Mouse (Mus musculus) left cerebral cortex, postnatal 25 days (tissue): ENCODE results near the gene 4930539E08Rik. TPM values are rescaled to one million over a fixed set of nuclear protein-coding genes. Genes with fewer than 3 reads are reported as not detected.

Source experiments
- DNase-seq, 2 experiments: peaks; one replicate each; pipeline ENCODE4 v3.0.0; 2022; ENCODE audit warnings: low spot score in 2 of 2, mixed read lengths in 1 of 2
- intact Hi-C: fragments of 180-260 bp; cut with DNase I; formaldehyde crosslinking; loops from one replicate; pipeline ENCODE4 v1.15.1; 2025
- total RNA-seq, 2 experiments: library from RNA; stranded (reverse); gene quantifications; 2 replicates each; pipeline ENCODE4 v1.2.3; 2021

Gene 4930539E08Rik
- total RNA-seq: 10 to 100 TPM in 1 of 2 experiments, 1 to 10 TPM in 1; 9.5 to 11.4 TPM

DNA sequence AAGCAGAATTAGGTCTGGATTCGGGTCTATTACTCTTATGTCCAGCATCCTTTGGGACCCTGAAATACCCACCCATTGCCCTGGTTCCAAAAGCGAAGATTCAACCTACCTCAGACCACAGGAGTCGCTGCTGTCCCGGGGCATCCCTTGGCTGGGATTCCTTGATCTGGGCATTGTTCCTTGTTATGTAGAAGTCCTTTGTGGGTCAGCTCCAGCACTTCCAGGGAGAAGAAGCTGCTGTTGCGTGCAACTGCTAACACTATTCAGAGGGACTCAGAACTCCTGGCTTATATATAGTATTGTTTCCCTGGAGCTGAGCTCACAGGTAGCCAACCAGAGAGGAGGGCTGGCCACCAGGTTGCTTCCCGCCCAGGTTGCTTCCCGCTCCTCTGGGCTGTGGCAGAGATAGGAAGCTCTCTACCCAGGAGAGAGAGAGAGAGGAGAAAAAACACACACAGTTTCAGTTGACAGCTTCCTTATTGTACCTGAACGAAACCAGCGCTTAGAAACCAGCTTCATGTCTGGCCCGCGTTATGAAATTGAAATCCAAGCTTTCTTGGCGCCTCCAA lies at the start of gene 4930539E08Rik:
Gene 4930539E08Rik (minus strand): TSS at position 265 of the 569 bp plus-strand sequence.
- intact Hi-C loops: no loop called here
- no peak for DNase-seq

DNA sequence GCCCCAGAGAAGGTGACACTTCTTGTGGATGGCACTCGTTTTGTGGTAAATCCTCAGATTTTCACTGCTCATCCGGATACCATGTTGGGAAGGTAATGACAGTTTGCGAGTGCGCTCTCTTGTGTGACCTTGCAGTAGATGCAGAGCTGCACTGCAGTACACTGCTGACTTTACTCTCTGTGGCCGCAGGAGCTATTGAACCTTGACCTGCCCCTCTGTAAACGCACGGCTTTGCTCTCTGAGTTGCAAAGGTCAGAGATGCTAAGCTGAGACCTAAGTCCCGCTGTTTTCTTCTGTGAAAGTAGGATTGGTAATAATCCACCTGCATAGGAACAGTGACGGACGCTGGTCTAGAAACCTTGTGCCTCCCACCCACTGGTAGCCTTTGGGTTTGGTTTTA lies 46.5 kb upstream of the 4930539E08Rik start:
- DNase-seq: no peak
- intact Hi-C loops: no loop called here

DNA sequence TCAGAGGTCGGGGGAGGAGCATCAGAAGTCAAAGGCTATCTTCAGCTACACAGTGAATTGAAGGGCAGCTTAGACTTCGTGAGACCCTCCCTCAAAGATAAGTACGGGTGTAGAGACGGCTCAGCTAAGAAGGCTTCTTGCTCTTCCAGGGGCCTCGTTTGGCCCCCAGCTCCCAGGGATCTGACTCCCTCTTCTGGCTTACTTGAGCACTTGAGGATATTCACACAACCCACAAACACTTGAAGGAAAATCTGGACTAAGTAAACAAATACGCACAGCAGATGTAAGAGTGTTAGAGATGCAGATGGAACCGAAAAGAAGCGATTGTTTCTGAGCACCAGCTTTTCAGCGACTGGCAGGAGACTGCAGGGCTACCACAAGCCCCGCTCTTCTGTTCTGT lies 45.5 kb upstream of the 4930539E08Rik start:
- no peak for DNase-seq
- intact Hi-C loops: no loop called here

GRCm38 (mm10) chr17:28954416-28954815 lies 39.3 kb upstream of the 4930539E08Rik start:
- DNase-seq: no peak
- intact Hi-C loops: no loop called here

DNA sequence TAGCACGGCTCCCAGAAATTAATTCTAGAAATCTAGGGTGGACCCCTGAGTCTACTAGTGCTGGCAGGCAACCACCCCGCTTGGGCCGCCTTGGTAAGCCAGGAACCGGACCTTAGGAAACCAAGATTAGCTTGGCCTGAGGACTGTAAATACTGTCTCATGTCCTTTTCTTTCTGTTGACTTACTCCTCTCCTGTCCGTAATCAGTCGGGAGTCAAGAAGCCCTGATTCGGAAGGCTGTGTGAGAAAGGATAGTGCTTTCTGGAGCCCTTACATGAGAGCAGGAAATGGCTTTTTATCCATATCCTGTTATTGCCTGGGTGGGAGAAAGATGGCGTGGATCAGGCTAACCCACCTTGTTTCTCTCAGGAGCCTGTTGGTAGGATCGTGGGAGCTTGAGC lies 38.1 kb upstream of the 4930539E08Rik start:
- DNase-seq: no peak
- intact Hi-C loops: no loop called here

- DNase-seq: peak; percentile 90 to 92
- intact Hi-C loops: no loop called here
Observed at GRCm38 (mm10) chr17:28951831-28952799, 37.0 kb upstream of the 4930539E08Rik start, which contains the start of gene Kctd20. Gene Kctd20 (plus strand): TSS chr17:28951950.

- DNase-seq: no peak
- intact Hi-C loops: no loop called here
Observed at GRCm38 (mm10) chr17:28950751-28951150, 35.6 kb upstream of the 4930539E08Rik start.

DNA sequence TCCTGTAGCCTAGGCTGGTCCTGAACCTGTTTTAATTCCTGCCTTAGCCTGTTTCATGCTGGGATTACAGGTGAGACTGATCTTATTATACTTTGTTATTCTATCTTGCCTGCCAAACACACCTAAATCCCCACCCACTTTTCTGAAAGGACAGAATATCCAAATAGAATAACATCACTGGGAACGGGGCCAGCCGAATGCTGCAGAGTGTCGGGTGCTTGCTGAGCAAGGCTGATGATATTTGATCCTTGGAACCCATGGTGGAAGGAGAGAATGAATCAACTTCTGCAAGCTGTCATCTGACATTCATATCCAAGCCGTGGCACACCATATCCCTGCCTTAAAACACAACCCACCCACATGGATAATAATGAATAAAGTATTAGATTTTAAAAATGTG lies 33.5 kb upstream of the 4930539E08Rik start:
- intact Hi-C loops: no loop called here
- no peak for DNase-seq

DNA sequence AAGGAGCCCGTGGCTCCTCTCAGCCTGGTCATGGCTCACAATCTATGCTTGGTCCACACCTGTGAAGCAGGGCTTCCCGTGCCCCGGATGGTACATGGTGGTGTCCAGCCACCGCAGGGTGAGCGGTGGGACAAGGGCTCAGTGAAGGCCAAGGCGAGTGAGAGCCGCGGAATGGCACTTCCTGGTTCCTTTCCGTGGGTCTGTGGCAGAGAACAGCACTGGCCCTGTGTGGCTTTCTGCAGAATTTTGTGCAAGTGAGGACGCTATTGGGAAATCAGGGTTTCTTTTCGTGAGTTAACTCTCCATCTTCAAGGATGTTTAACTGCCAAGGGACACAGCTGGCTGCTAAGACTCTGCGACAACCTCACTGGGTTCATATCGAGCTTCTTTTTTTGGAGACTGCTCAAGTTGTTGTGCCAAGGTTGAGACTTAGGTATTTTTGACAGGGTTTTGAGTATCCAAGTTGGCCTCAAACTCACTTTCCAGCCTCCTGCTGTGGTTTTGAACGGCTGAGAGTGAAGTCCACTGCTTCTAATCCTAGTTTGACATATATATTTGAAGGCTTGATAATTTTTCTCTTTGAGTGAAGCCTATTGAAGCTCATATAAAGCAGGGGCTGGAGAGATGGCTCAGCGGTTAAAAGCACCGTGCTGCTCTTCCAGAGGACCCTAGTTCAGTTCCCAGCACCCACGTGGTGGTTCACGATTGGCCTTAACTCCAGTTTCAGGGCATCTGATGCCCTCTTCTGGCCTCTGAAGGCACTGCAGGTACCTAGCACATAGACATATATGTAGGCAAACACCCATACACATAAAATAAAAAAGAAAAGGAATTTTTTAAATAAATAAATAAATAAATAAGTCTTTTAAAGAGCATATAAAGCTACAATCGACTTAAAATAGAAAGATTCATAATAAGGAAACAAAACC lies 32.2 kb upstream of the 4930539E08Rik start:
- intact Hi-C loops: no loop called here
- DNase-seq: no peak

- no peak for DNase-seq
- intact Hi-C loops: no loop called here
Observed at GRCm38 (mm10) chr17:28944481-28944880, 29.4 kb upstream of the 4930539E08Rik start.

DNA sequence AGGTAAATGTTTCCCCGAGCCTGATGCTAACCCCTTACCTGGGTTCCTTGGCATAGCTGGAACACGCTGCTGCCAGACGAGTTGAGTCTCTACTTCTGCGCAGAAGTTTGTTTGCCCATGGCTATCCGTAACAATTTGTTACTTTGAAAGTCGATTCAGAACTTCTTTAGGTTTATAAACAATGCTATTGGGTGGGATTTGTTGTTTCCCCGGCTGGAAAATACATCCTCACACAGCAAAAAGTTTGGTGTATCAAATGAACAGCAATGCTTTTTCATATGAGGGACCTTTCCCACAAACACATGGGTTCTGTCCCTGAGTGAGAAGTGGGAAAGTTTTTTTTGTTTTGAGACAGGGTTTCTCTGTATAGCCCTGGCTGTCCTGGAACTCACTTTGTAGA lies 28.6 kb upstream of the 4930539E08Rik start, which contains the start of gene Pxt1:
Gene Pxt1 (minus strand): TSS at position 101 of the 400 bp plus-strand sequence.
- DNase-seq: no peak
- intact Hi-C loops: no loop called here

GRCm38 (mm10) chr17:28942101-28942500 lies 27.0 kb upstream of the 4930539E08Rik start:
- intact Hi-C loops: no loop called here
- no peak for DNase-seq

DNA sequence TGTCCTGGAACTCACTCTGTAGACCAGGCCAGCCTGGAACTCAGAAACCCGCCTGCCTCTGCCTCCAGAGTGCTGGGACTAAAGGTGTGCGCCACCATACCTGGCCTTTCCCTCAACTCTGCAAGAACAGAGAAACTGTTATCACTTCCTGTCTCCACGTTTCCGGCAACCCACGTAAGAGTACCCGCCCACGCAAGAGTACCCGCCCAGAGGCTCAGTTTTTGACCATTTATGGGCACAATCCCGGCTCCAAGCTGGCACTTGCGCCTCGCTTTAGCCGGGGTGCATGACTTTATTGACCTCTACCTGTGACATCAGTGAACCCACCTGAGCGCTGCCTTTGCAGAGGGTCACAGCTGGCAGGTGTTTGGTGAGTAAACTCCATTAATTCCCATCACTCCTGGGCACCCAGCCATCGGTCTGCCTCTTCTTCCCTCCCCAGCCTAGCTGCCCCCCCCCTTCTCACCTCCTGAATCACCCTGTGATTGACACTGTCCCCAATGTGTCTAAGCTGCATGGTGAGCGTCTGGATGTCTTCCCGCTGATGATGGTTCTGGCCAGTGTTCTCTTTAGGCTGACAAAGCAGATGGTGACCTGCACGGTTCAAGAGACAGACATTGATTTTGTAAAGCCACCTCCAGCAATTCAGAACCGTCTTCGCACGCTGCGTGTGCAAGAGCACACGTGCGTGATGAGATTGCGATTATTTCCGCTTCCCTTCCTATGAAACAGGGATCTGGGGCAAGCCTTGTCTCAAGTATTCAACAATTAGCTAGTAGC lies 25.8 kb upstream of the 4930539E08Rik start:
- no peak for DNase-seq
- intact Hi-C loops: no loop called here

DNA sequence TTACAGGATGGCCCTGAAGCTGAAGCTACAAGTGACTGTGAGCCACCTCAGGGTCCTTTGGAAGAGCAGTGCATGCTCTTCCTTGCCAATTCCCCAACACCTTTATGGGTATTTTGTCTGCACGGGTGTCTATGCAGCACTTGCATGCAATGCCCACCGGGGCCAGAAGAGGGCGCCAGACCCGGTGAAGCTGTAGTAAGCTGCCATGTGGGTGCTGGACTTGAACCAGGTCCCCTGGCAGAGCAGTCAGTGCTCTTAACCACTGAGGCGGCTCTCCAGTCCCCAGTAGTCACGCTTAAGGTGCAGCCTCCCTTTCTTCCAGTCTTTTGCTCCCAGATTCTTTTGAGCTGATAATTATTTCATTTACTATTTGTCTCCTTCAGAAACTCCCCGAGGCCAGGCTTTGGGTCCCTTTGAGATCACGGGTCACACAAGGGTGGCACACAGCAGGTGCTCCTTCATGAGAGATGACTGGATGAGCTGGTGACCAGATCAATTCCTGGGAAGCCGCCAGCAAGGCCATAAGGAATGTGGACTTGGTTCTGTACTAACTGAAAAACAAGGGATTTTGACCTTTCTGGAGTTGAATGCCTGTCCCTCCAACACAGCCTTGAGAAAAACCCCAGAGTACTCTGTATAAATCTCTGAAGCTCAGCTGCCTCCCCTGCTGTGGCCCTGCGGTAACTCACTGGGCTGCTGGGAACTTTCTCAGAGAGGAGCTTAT lies 21.7 kb upstream of the 4930539E08Rik start:
- intact Hi-C loops: no loop called here
- DNase-seq: no peak

- no peak for DNase-seq
- intact Hi-C loops: no loop called here
Observed at GRCm38 (mm10) chr17:28936133-28936532, 21.0 kb upstream of the 4930539E08Rik start.

DNA sequence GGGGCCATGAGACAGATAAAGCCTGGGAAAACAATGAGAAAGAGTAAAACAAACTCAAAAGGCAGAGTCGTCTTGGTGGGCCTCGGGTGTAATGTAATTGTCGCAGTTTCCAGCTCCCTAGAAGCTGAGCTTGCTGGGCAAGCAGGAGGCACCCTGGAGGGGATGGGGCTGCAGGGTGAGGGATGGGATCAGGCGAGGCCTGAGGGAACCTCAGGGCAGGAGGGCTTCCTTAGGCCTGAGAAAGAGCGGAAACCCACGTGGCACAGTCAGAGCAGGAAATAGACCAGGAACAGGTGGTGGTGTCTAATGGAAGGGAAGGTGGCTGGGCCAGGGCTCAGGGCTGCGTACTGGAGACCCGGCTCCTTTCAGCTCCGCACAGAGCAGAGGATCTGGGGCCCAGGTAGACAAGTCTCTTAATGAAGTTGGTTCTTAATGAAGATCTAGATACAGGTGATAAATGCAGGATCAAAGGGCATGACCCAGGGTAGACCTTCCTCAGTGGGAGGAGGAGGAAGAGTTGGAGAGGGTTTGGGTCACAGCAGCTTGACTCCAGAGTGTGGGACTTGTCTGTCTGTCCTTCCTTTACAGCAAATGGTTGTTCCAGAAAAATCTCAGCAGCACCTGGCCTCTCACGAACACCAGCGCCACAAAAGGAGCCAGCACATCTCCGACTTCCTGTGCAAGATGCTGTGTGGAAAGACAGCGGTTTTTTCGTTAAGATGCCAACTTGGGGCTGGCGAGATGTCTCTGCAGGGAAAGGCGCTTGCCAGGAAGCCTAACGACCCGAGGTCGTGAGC lies 19.2 kb upstream of the 4930539E08Rik start:
- DNase-seq: no peak
- intact Hi-C loops: no loop called here

DNA sequence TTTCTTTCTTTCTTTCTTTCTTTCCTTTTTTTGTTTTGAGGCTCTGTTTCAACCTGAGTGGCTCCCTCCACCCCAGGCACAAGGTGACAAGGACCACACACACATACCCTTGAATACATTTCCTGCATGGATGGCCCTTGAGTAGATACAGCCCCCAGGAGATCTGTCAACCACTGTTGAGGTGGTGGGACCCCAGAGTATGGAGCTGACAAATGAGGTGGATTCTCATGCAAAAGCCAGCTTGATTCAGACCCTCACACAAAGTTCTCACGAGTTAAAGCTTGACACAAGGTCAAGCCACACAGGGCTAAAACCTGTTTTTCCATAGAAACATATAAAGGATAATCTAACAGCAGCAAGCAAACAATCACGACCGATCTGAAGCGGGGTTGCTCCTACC lies 17.1 kb upstream of the 4930539E08Rik start:
- DNase-seq: no peak
- intact Hi-C loops: no loop called here
